Mouse (Mus musculus) intestine, embryonic 15.5 days (tissue): ENCODE data around the gene P2ry13. TPM values are rescaled to one million over a fixed set of nuclear protein-coding genes. Genes with fewer than 3 reads are reported as not detected.
A peak's percentile ranks its signal among the peaks of the same experiment; 100 is the strongest.

Source experiments
- ATAC-seq: fragments of 200-750 bp; cut with Nextera tagmentation; 2 replicates; pipeline ENCODE4 v1.8.0; 2017; ENCODE audit warnings: moderate TSS enrichment, moderate library complexity
- H3K27ac ChIP-seq: fragments of 300-500 bp; sonication (generic); 2 replicates; pipeline ENCODE4 v1.5.1; 2015; ENCODE audit warnings: mild to moderate bottlenecking, inconsistent platforms
- H3K27me3 ChIP-seq: fragments of 300-500 bp; sonication (generic); replicated peaks from 2 replicates; pipeline ENCODE4 v1.6.1; 2015; ENCODE audit warnings: inconsistent platforms
- H3K36me3 ChIP-seq: fragments of 300-500 bp; sonication (generic); 2 replicates; pipeline ENCODE4 v1.6.1; 2015; ENCODE audit warnings: inconsistent platforms
- H3K4me1 ChIP-seq: fragments of 300-500 bp; sonication (generic); replicated peaks from 2 replicates; pipeline ENCODE4 v1.6.1; 2015; ENCODE audit warnings: inconsistent platforms
- H3K4me2 ChIP-seq: fragments of 300-500 bp; sonication (generic); replicated peaks from 2 replicates; pipeline ENCODE4 v1.6.1; 2015; ENCODE audit warnings: mild to moderate bottlenecking, inconsistent platforms
- H3K4me3 ChIP-seq: fragments of 300-500 bp; sonication (generic); replicated peaks from 2 replicates; pipeline ENCODE4 v1.5.1; 2015; ENCODE audit warnings: inconsistent platforms
- H3K9ac ChIP-seq: fragments of 300-500 bp; sonication (generic); 2 replicates; pipeline ENCODE4 v1.6.1; 2015; ENCODE audit warnings: inconsistent platforms
- H3K9me3 ChIP-seq: fragments of 300-500 bp; sonication (generic); 2 replicates; pipeline ENCODE4 v1.6.1; 2016; ENCODE audit warnings: inconsistent platforms
- WGBS: fragments of 180-500 bp; shearing (Covaris S2); methylation state at CpG from one replicate; pipeline ENCODE4 v1.1.7; 2015; 5-methylcytosine and 5-hydroxymethylcytosine counted together
- polyA plus RNA-seq: library from polyadenylated mRNA; unstranded; fragments of >200 nt; fragmentation: Nextera tagmentation; extraction: Ambion mirVana; gene quantifications from 2 replicates; pipeline ENCODE4 v1.2.1, GENCODE M21; 2015

P2ry13 gene
- polyA plus RNA-seq, 1 experiment from 2014 or later = 1.2 TPM

- H3K9me3 ChIP-seq = no peaks in the 10 kb centered on the region
- H3K4me1 ChIP-seq = no peaks in the 10 kb centered on the region
- H3K27ac ChIP-seq = no peak overlapping the region
- ATAC-seq = no peak
- H3K4me3 ChIP-seq = no peak overlapping the region
- no peak overlapping the region for H3K4me2 ChIP-seq
- no peaks in the 10 kb centered on the region for H3K36me3 ChIP-seq
- WGBS = 92% methylated on average over 6 of the region's 6 CpGs
- H3K27me3 ChIP-seq = no peaks in the 10 kb centered on the region
- H3K9ac ChIP-seq = no peak overlapping the region
These were observed 19.0 kb downstream of the P2ry13 start for GRCm38 (mm10) chr3:59191674-59192073.

GRCm38 (mm10) chr3:59187336-59187735 is 23.3 kb downstream of the P2ry13 start:
- Histone ChIP-seq H3K27me3 (no peaks in the 10 kb centered on the region), H3K4me1 (no peaks in the 10 kb centered on the region), H3K27ac (no peak overlapping the region), H3K36me3 (no peaks in the 10 kb centered on the region), H3K4me3 (no peak overlapping the region), H3K9me3 (no peaks in the 10 kb centered on the region), H3K9ac (no peak overlapping the region), H3K4me2 (no peak overlapping the region)
- ATAC-seq = no peak
- WGBS = 76% methylated on average over 4 of the region's 4 CpGs

GRCm38 (mm10) chr3:59185662-59186061 is 25.0 kb downstream of the P2ry13 start:
- Histone ChIP-seq H3K27me3 (no peaks in the 10 kb centered on the region), H3K4me3 (no peak overlapping the region), H3K4me1 (no peaks in the 10 kb centered on the region), H3K4me2 (no peak overlapping the region), H3K9ac (no peak overlapping the region), H3K9me3 (no peaks in the 10 kb centered on the region), H3K27ac (no peak overlapping the region), H3K36me3 (no peaks in the 10 kb centered on the region)
- WGBS = 80% methylated on average over 4 of the region's 4 CpGs
- no peak for ATAC-seq

- Histone ChIP-seq H3K27ac (no peak overlapping the region), H3K27me3 (no peaks in the 10 kb centered on the region), H3K9ac (no peak overlapping the region), H3K4me1 (no peaks in the 10 kb centered on the region), H3K36me3 (no peaks in the 10 kb centered on the region), H3K4me2 (no peak overlapping the region), H3K9me3 (no peaks in the 10 kb centered on the region), H3K4me3 (no peak overlapping the region)
- no peak for ATAC-seq
These were observed 28.6 kb downstream of the P2ry13 start for GRCm38 (mm10) chr3:59182129-59182528.

GRCm38 (mm10) chr3:59181134-59181533 is 29.5 kb downstream of the P2ry13 start:
- Histone ChIP-seq H3K27me3 (no peaks in the 10 kb centered on the region), H3K9ac (no peak overlapping the region), H3K36me3 (no peaks in the 10 kb centered on the region), H3K4me3 (no peak overlapping the region), H3K27ac (no peak overlapping the region), H3K4me1 (no peaks in the 10 kb centered on the region), H3K4me2 (no peak overlapping the region), H3K9me3 (no peaks in the 10 kb centered on the region)
- WGBS = 76% methylated on average over 5 of the region's 5 CpGs
- no peak for ATAC-seq

- 74% methylated on average over 5 of the region's 5 CpGs for WGBS
- Histone ChIP-seq H3K36me3 (no peaks in the 10 kb centered on the region), H3K9me3 (no peaks in the 10 kb centered on the region), H3K4me1 (no peaks in the 10 kb centered on the region), H3K27ac (no peak overlapping the region), H3K4me3 (no peak overlapping the region), H3K9ac (no peak overlapping the region), H3K27me3 (no peaks in the 10 kb centered on the region), H3K4me2 (no peak overlapping the region)
- no peak for ATAC-seq
These were observed 33.8 kb downstream of the P2ry13 start for GRCm38 (mm10) chr3:59176871-59177270.

GRCm38 (mm10) chr3:59175234-59175633 is 35.4 kb downstream of the P2ry13 start:
- peak; percentile 78 for ATAC-seq
- Histone ChIP-seq H3K4me2 (no peak overlapping the region), H3K27ac (no peak overlapping the region), H3K9me3 (no peaks in the 10 kb centered on the region), H3K4me3 (no peak overlapping the region), H3K27me3 (no peaks in the 10 kb centered on the region), H3K4me1 (no peaks in the 10 kb centered on the region), H3K9ac (no peak overlapping the region), H3K36me3 (no peaks in the 10 kb centered on the region)
- 18% methylated on average over 5 of the region's 5 CpGs for WGBS

- ATAC-seq = no peak
These were observed 36.1 kb downstream of the P2ry13 start for GRCm38 (mm10) chr3:59174426-59175154.

GRCm38 (mm10) chr3:59169921-59170627 is 40.6 kb downstream of the P2ry13 start:
- no peak overlapping the region for H3K27ac ChIP-seq
- no peaks in the 10 kb centered on the region for H3K27me3 ChIP-seq
- peak; percentile 36; the same call in 1 of the 2 replicates for ATAC-seq
- H3K9ac ChIP-seq = no peak overlapping the region
- H3K9me3 ChIP-seq = no peaks in the 10 kb centered on the region
- H3K4me3 ChIP-seq = no peak overlapping the region
- no peaks in the 10 kb centered on the region for H3K4me1 ChIP-seq
- H3K4me2 ChIP-seq = no peak overlapping the region
- 38% methylated on average over 2 of the region's 2 CpGs for WGBS
- no peaks in the 10 kb centered on the region for H3K36me3 ChIP-seq

More at GRCm38 (mm10) chr3:59174426-59175154, 36.1 kb downstream of the P2ry13 start:
- no peak overlapping the region for H3K4me2 ChIP-seq
- H3K9ac ChIP-seq = no peak overlapping the region
- no peaks in the 10 kb centered on the region for H3K27me3 ChIP-seq
- H3K27ac ChIP-seq = no peak overlapping the region
- no peaks in the 10 kb centered on the region for H3K4me1 ChIP-seq
- no peak overlapping the region for H3K4me3 ChIP-seq
- no peaks in the 10 kb centered on the region for H3K9me3 ChIP-seq
- WGBS = 54% methylated on average over 6 of the region's 6 CpGs
- H3K36me3 ChIP-seq = no peaks in the 10 kb centered on the region

- Histone ChIP-seq H3K9ac (no peak overlapping the region), H3K27ac (no peak overlapping the region), H3K9me3 (no peaks in the 10 kb centered on the region), H3K4me1 (no peaks in the 10 kb centered on the region), H3K36me3 (no peaks in the 10 kb centered on the region), H3K4me2 (no peak overlapping the region), H3K27me3 (no peaks in the 10 kb centered on the region), H3K4me3 (no peak overlapping the region)
- ATAC-seq = no peak
- WGBS = 73% methylated on average over 4 of the region's 4 CpGs
These were observed 41.5 kb downstream of the P2ry13 start for GRCm38 (mm10) chr3:59169215-59169614.

GRCm38 (mm10) chr3:59168476-59168875 is 42.2 kb downstream of the P2ry13 start:
- Histone ChIP-seq H3K9ac (no peak overlapping the region), H3K9me3 (no peaks in the 10 kb centered on the region), H3K4me3 (no peak overlapping the region), H3K27me3 (no peaks in the 10 kb centered on the region), H3K27ac (no peak overlapping the region), H3K36me3 (no peaks in the 10 kb centered on the region), H3K4me2 (no peak overlapping the region), H3K4me1 (no peaks in the 10 kb centered on the region)
- 87% methylated on average over 6 of the region's 6 CpGs for WGBS
- ATAC-seq = no peak

- Histone ChIP-seq H3K27ac (no peak overlapping the region), H3K4me3 (no peak overlapping the region), H3K4me1 (no peaks in the 10 kb centered on the region), H3K27me3 (no peaks in the 10 kb centered on the region), H3K4me2 (no peak overlapping the region), H3K9ac (no peak overlapping the region), H3K36me3 (no peaks in the 10 kb centered on the region), H3K9me3 (no peaks in the 10 kb centered on the region)
- WGBS = 48% methylated on average over 2 of the region's 2 CpGs
- ATAC-seq = peak; percentile 78; the same call in 1 of the 2 replicates
These were observed 43.1 kb downstream of the P2ry13 start for GRCm38 (mm10) chr3:59167417-59168054.
